Mouse (Mus musculus): ENCODE measurements around the gene Atg10.
A peak's percentile ranks its signal among the peaks of the same experiment; 100 is the strongest.

The Atg10 gene

GRCm38 (mm10) chr13:91023447-91023846 lies 200.3 kb downstream of the Atg10 start:
- no peak for DNase-seq (ENCODE audit: low spot score)

DNA sequence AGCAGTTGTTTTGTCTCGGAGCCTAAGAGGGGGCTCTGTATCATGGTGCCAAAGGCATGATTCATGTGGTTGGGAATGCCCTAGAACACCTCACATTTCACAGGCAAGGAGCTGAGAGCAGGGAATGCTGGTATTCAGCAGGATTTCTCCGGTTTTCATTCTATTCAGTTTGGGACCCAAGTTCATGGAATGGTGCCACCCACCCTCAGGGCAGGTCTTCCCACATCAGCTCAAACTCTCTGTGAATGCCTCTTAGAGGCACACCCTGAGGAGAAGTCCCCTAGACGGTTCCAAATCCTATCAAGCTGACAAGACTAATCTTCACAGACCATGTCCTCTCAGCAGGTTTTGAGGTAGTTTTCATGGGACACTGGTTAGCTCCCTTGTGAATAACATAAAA lies 211.9 kb downstream of the Atg10 start:
- DNase-seq (ENCODE audit: low spot score): no peak

DNA sequence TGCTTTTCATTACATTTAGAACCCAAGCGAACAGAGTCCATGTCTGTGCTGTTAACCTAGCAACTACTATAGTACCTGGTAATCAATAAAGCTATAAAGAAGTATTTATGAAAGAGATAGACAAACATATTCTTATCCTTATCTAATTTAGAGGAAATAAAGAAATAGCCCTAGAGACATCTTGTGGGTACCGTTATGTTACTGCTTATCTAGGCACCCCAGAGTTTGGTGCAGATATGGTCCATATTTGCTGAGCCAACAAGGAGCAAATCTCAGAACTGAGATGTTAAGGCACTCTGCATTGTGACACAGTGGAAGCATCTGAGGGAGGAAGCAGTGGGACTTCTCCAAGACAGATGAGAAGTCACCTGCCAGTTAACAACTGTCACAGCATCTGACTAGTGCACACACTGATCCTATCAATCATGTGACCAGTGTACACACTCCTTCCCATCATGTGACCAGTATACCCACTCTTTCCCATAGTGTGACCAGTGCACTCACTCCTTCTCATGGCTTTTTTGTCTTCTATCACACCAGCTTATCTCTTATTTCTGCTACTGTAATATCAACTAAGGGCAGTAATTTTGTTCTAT lies 228.6 kb downstream of the Atg10 start:
- no peak for DNase-seq (ENCODE audit: low spot score)

- no peak for DNase-seq (ENCODE audit: low spot score)
Observed at GRCm38 (mm10) chr13:90993602-90994001, 230.2 kb downstream of the Atg10 start.

DNA sequence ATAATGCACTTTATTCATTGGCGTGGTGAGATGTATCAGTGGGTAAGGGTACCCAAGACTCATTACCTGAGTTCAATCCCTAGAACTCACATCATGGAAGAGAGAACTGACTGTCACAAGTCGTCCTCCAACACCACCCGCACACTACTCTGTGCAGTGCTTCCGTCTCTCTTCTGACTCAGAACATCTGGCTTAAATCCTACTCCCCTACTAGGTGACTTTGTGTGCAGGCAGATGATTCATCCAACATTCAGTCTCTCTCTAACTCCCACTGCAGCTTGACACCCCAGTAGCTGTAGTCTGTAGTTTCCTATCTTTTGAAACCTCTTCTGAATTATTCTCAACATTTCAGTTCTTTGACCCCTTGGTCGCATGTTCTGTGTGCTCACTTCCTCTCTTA lies 230.8 kb downstream of the Atg10 start:
- DNase-seq (ENCODE audit: low spot score): no peak

GRCm38 (mm10) chr13:90988226-90988625 lies 235.5 kb downstream of the Atg10 start:
- DNase-seq (ENCODE audit: low spot score): no peak

DNA sequence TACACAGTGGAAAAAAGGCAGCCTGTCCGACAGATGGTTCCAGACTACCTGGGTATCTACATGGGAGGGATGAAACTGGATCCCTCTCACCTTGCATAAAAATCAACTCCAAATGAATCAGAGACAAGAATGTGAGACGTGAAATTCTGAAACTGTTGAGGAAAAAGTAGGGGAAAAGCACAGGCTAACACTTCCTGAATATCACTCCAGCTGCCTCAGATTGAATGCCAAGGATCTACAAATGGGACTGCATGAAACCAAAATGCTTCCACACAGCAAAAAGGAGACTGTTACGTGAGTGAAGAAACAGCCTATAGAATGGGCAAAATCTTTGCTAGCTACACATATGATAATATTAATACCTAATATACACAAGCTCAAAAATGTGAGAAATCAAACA lies 238.4 kb downstream of the Atg10 start:
- DNase-seq (ENCODE audit: low spot score): no peak

- DNase-seq (ENCODE audit: low spot score): no peak
Observed at GRCm38 (mm10) chr13:90984073-90984472, 239.7 kb downstream of the Atg10 start.

DNA sequence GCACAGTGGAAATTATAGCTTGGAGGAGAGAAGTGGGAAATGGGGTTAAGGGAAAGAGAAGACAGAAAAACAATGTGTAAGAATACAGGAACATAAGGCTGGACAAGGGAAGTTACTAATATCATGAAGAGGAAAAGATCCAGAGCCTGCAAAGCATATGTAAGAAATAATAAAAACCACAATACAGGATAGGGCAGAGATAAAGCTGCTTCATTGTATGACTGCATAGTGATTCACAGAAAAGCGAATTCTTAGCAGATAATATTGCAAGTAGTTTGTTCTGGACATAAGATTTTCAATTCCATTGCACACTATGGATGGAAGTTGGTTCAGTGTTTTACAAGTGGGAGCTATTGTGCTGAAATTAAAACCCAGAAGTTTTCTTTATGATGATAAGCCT lies 242.0 kb downstream of the Atg10 start:
- no peak for DNase-seq (ENCODE audit: low spot score)

- DNase-seq (ENCODE audit: low spot score): no peak
Observed at GRCm38 (mm10) chr13:90980878-90981674, 242.7 kb downstream of the Atg10 start.

- no peak for DNase-seq (ENCODE audit: low spot score)
Observed at GRCm38 (mm10) chr13:90977057-90977456, 246.7 kb downstream of the Atg10 start.

- DNase-seq (ENCODE audit: low spot score): no peak
Observed at GRCm38 (mm10) chr13:90973409-90973808, 250.4 kb downstream of the Atg10 start.

GRCm38 (mm10) chr13:90970259-90971017 lies 253.3 kb downstream of the Atg10 start:
- DNase-seq (ENCODE audit: low spot score): no peak

DNA sequence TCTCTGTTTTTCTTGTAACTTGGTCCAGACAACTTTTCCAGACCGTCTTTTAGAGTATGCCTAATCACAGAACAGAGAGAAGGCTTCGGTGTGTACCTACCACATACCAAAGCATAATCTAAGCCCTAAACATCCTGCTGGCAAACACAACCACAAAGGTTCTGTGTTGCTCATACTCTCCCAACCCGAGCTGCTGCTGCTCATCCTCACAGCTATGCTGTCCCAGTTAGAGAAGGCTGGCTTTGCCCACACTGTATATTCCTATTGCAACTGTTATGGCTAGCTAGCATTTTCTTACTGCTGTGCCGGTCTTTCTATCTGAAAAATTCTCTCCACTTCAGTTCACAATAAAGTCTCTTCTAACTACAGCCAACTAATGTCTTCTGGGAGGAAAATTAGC lies 254.8 kb downstream of the Atg10 start:
- DNase-seq (ENCODE audit: low spot score): no peak

- peak; percentile 85 for DNase-seq (ENCODE audit: low spot score)
Observed at GRCm38 (mm10) chr13:90967422-90967821, 256.3 kb downstream of the Atg10 start.

- no peak for DNase-seq (ENCODE audit: low spot score)
Observed at GRCm38 (mm10) chr13:90965996-90966395, 257.8 kb downstream of the Atg10 start.

DNA sequence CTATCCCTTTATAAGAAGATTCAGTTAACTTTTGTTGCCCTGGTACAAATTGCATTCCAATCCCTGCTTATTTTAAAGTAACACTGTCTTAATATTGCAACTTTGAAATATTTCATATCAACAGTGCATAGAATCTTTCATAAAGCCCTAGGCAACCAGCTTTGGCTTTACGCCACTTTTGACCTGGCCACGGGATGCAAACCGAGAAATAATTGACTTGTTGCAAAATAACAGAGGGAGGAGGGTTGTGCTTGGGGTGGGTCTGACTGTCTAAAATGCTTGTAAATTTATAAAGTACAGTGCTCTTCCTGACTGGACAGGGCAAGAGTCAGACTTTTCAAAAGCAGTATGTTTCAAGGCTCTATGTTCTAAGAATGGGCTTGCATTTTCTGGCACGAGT lies 259.3 kb downstream of the Atg10 start:
- DNase-seq (ENCODE audit: low spot score): no peak

DNA sequence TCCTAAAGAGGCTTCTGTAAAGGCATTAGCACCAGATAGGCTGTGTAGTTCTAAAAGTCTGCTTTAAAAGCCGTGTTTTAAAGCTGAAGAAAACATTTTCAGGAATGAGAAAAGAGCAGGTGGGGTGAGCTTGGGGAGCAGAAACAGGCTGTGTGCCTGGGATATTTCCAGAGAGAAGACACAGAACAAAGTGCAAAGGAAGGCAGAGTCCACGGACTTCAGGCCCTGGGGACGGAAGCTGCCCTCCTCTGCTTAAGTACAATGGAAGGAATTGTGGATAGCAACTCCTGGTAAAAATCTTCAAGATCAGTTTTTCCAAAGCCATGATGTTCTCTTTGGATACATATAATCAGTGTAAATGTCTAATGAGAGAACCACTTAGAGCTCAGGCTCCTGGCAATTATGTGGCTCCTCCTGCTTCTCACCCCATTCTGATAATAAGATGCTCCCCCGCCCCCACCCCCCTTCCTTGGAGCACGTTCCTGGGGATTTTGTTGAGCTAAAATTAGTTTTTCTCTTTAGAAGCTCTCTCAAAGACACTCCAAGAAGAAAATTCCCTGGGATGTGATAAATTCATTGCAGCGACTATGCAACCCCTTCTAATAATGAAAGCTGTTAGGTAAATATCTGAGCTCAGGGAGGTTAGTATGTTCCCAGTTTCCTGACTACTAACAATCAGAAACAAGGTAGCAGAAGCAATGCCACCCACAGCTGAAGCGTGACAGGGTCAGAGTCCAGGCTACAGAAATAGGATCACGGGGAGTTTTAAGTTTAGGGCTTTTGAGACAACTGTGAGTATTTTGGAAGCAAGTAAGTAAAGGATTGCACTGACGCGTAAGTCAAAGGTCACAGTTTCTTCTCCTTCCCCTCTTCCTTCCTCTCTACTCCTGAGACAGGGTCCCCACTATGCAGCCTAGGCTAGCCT lies 260.7 kb downstream of the Atg10 start:
- DNase-seq (ENCODE audit: low spot score): no peak

GRCm38 (mm10) chr13:90960591-90960990 lies 263.2 kb downstream of the Atg10 start:
- DNase-seq (ENCODE audit: low spot score): no peak

- no peak for DNase-seq (ENCODE audit: low spot score)
Observed at GRCm38 (mm10) chr13:90958894-90959293, 264.9 kb downstream of the Atg10 start.

DNA sequence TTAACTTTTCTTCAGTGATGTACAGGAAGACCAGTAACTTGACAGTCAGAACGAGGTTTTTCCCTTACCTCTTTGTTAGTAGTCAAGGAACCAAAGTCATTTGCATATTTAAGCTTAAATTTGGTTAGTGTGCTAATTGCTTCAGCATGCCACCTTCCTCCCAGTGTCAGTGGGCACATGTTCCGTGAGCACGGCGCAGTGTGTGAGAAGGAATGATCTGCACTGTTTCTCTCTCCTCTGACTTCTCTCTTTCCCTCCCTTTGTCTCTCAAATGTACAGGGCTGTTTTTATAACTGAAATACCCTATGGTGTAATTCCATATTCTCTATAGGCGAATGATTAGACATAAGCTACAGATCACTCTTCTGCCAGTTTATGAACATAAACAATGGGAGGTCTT lies 284.2 kb downstream of the Atg10 start:
- DNase-seq (ENCODE audit: low spot score): no peak

DNA sequence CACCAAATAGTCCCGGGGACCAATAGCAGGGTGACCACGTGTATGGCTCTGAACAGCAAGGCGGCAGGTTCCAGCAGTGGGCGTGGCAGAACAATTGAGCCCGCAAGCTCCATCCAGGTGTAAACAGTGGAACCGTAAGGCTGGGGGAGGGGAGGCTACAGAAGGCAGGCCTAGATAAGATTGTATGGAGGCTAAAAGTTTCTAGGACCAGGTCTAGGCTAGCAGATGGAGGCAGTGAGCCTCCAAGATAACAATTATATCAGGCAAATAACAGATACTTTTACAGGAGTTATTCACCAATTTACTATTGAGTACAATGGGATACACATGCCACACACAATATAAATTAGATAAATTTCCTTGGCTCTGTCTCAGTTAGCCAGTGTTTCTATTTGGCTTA lies 284.6 kb downstream of the Atg10 start:
- no peak for DNase-seq (ENCODE audit: low spot score)
